Mouse (Mus musculus): Measurements from ENCODE around the gene Usp16.

- TF ChIP-seq CTCF (IDR thresholded peaks at IDR 0.05; ENCODE audit: extremely low read depth, insufficient read depth, insufficient read length, insufficient replicate concordance) (no peak), POLR2A (IDR thresholded peaks at IDR 0.05; ENCODE audit: low read depth, low read length) (peak; percentile 80)
Measured at GRCm38 (mm10) chr16:87454419-87455179, at the start of gene Usp16.

All from spleen, adult 2 months (tissue).